Mouse (Mus musculus) limb, embryonic 10.5 days (tissue): ENCODE data around the gene Tnrc18. TPM values are rescaled to one million over a fixed set of nuclear protein-coding genes. Genes with fewer than 3 reads are reported as not detected.
A peak's percentile ranks its signal among the peaks of the same experiment; 100 is the strongest.

Source experiments
- DNase-seq: peaks from one replicate; pipeline ENCODE4 v3.0.0-alpha.2; 2017; ENCODE audit warnings: low spot score
- H3K27ac ChIP-seq: fragments of 300-500 bp; sonication (generic); 2 replicates; pipeline ENCODE4 v1.5.1; 2016; ENCODE audit warnings: mild to moderate bottlenecking
- H3K27me3 ChIP-seq: fragments of 300-500 bp; sonication (generic); 2 replicates; pipeline ENCODE4 v1.6.1; 2016; ENCODE audit warnings: low read depth, mild to moderate bottlenecking; ENCODE audit not compliant: poor library complexity, severe bottlenecking
- H3K36me3 ChIP-seq: fragments of 300-500 bp; sonication (generic); 2 replicates; pipeline ENCODE4 v1.6.1; 2016; ENCODE audit warnings: mild to moderate bottlenecking, moderate library complexity
- H3K4me1 ChIP-seq: fragments of 300-500 bp; sonication (generic); 2 replicates; pipeline ENCODE4 v1.6.1; 2016
- H3K4me3 ChIP-seq: fragments of 300-500 bp; sonication (generic); 2 replicates; pipeline ENCODE4 v1.5.1; 2016; ENCODE audit warnings: mild to moderate bottlenecking, moderate library complexity
- H3K9me3 ChIP-seq: fragments of 300-500 bp; sonication (generic); replicated peaks from 2 replicates; pipeline ENCODE4 v1.6.1; 2016; ENCODE audit warnings: mild to moderate bottlenecking
- WGBS: fragments of 180-500 bp; shearing (Covaris S2); methylation state at CpG from one replicate; pipeline ENCODE4 v1.1.7; 2016; 5-methylcytosine and 5-hydroxymethylcytosine counted together
- polyA plus RNA-seq: library from polyadenylated mRNA; unstranded; fragments of >200 nt; fragmentation: Nextera tagmentation; extraction: Ambion mirVana; gene quantifications from 2 replicates; pipeline ENCODE4 v1.2.1, GENCODE M21; 2016

Tnrc18 gene
- polyA plus RNA-seq, 1 experiment from 2014 or later, result 39.0 TPM

GRCm38 (mm10) chr5:142820276-142821265, 3.1 kb upstream of the Tnrc18 start:
- under 1% methylated on average over 53 of the region's 53 CpGs for WGBS
- Histone ChIP-seq H3K27me3 (no peaks in the 10 kb centered on the region), H3K27ac (peak overlapping the region; percentile 100), H3K4me3 (peak overlapping the region; percentile 68), H3K36me3 (no peaks in the 10 kb centered on the region), H3K9me3 (no peaks in the 10 kb centered on the region), H3K4me1 (peaks cover 35% of the 10 kb centered on the region)
- DNase-seq, result peak; percentile 87

GRCm38 (mm10) chr5:142819385-142820275, 2.2 kb upstream of the Tnrc18 start:
- H3K36me3 ChIP-seq, result peaks cover 6% of the 10 kb centered on the region
- no peaks in the 10 kb centered on the region for H3K9me3 ChIP-seq
- WGBS, result under 1% methylated on average over 36 of the region's 36 CpGs
- H3K4me1 ChIP-seq, result peaks cover 26% of the 10 kb centered on the region
- H3K27ac ChIP-seq, result peak overlapping the region; percentile 100
- H3K27me3 ChIP-seq, result no peaks in the 10 kb centered on the region
- peak; percentile 79 for DNase-seq
- H3K4me3 ChIP-seq, result peak overlapping the region; percentile 68

GRCm38 (mm10) chr5:142818435-142819360, 1.2 kb upstream of the Tnrc18 start:
- no peaks in the 10 kb centered on the region for H3K9me3 ChIP-seq
- DNase-seq, result peak; percentile 82
- under 1% methylated on average over 43 of the region's 43 CpGs for WGBS
- peak overlapping the region; percentile 68 for H3K4me3 ChIP-seq
- H3K27ac ChIP-seq, result peak overlapping the region; percentile 100
- H3K36me3 ChIP-seq, result peaks cover 13% of the 10 kb centered on the region
- peaks cover 19% of the 10 kb centered on the region for H3K4me1 ChIP-seq
- no peaks in the 10 kb centered on the region for H3K27me3 ChIP-seq

GRCm38 (mm10) chr5:142816811-142817523, 495 bp downstream of the Tnrc18 start:
- peaks cover 22% of the 10 kb centered on the region for H3K4me1 ChIP-seq
- H3K9me3 ChIP-seq, result no peaks in the 10 kb centered on the region
- H3K4me3 ChIP-seq, result peak overlapping the region; percentile 68
- under 1% methylated on average over 71 of the region's 71 CpGs for WGBS
- peak; percentile 79 for DNase-seq
- H3K36me3 ChIP-seq, result peaks cover 30% of the 10 kb centered on the region
- peak overlapping the region; percentile 100 for H3K27ac ChIP-seq
- no peaks in the 10 kb centered on the region for H3K27me3 ChIP-seq

- Histone ChIP-seq H3K4me1 (peaks cover 27% of the 10 kb centered on the region), H3K4me3 (peak overlapping the region; percentile 68), H3K9me3 (no peaks in the 10 kb centered on the region), H3K27me3 (no peaks in the 10 kb centered on the region), H3K36me3 (peaks cover 37% of the 10 kb centered on the region), H3K27ac (peak overlapping the region; percentile 100)
- peak; percentile 67 for DNase-seq
- WGBS, result under 1% methylated on average over 39 of the region's 39 CpGs
Measured at GRCm38 (mm10) chr5:142816031-142816810, 1.2 kb downstream of the Tnrc18 start.

GRCm38 (mm10) chr5:142815421-142816001, 2.0 kb downstream of the Tnrc18 start:
- Histone ChIP-seq H3K27ac (peak overlapping the region; percentile 100), H3K27me3 (no peaks in the 10 kb centered on the region), H3K4me3 (peak overlapping the region; percentile 68), H3K4me1 (peaks cover 34% of the 10 kb centered on the region), H3K36me3 (peaks cover 43% of the 10 kb centered on the region), H3K9me3 (no peaks in the 10 kb centered on the region)
- DNase-seq, result peak; percentile 59
- WGBS, result under 1% methylated on average over 30 of the region's 30 CpGs

GRCm38 (mm10) chr5:142814711-142815420, 2.6 kb downstream of the Tnrc18 start:
- WGBS, result under 1% methylated on average over 62 of the region's 62 CpGs
- H3K4me1 ChIP-seq, result peaks cover 41% of the 10 kb centered on the region
- peak; percentile 64 for DNase-seq
- H3K36me3 ChIP-seq, result peaks cover 50% of the 10 kb centered on the region
- peak overlapping the region; percentile 68 for H3K4me3 ChIP-seq
- H3K9me3 ChIP-seq, result no peaks in the 10 kb centered on the region
- H3K27ac ChIP-seq, result peak overlapping the region; percentile 100
- no peaks in the 10 kb centered on the region for H3K27me3 ChIP-seq

- H3K4me3 ChIP-seq, result peak overlapping the region; percentile 68
- no peaks in the 10 kb centered on the region for H3K9me3 ChIP-seq
- WGBS, result under 1% methylated on average over 22 of the region's 22 CpGs
- H3K36me3 ChIP-seq, result peaks cover 56% of the 10 kb centered on the region
- H3K27me3 ChIP-seq, result no peaks in the 10 kb centered on the region
- peak; percentile 68 for DNase-seq
- peak overlapping the region; percentile 100 for H3K27ac ChIP-seq
- peaks cover 42% of the 10 kb centered on the region for H3K4me1 ChIP-seq
Measured at GRCm38 (mm10) chr5:142814161-142814651, 3.3 kb downstream of the Tnrc18 start.

- WGBS, result under 1% methylated on average over 23 of the region's 23 CpGs
- Histone ChIP-seq H3K27ac (peak overlapping the region; percentile 100), H3K9me3 (no peaks in the 10 kb centered on the region), H3K4me1 (peaks cover 42% of the 10 kb centered on the region), H3K4me3 (peak overlapping the region; percentile 68), H3K36me3 (peaks cover 61% of the 10 kb centered on the region), H3K27me3 (no peaks in the 10 kb centered on the region)
- peak; percentile 74 for DNase-seq
Measured at GRCm38 (mm10) chr5:142813722-142814111, 3.7 kb downstream of the Tnrc18 start.
